Mouse (Mus musculus) frontal cortex, adult (tissue): ENCODE data around the gene Dtymk.

Experiments
- ATAC-seq: cut with Nextera tagmentation; 2 replicates; pipeline ENCODE4 v1.9.2; 2017; ENCODE audit warnings: mild to moderate bottlenecking, moderate library complexity, mixed read lengths; ENCODE audit not compliant: low TSS enrichment

Gene Dtymk

GRCm38 (mm10) chr1:93742910-93743309, 58.8 kb downstream of the Dtymk start:
- ATAC-seq: no peak
